Mouse (Mus musculus) CH12.LX (cell line): ENCODE results near the gene Plcg2. TPM values are rescaled to one million over a fixed set of nuclear protein-coding genes. Genes with fewer than 3 reads are reported as not detected.

ENCODE experiments used
- DNase-seq: peaks from one replicate; pipeline ENCODE4 v3.0.0-alpha.2; 2013; ENCODE audit errors: extremely low read depth
- H3K27ac ChIP-seq: 2 replicates; pipeline ENCODE4 v1.5.1; 2012; ENCODE audit warnings: low read depth, mild to moderate bottlenecking, control low read depth, moderate library complexity; ENCODE audit not compliant: insufficient read depth
- H3K27me3 ChIP-seq: replicated peaks from 2 replicates; pipeline ENCODE3; 2012; ENCODE audit warnings: inconsistent platforms
- H3K36me3 ChIP-seq, 2 experiments: replicated peaks in 1 of 2; 2 replicates each; pipeline versions ENCODE3 to v1.6.1; 2012; ENCODE audit warnings: inconsistent platforms in 1 of 2, low read length in 1 of 2, mild to moderate bottlenecking in 1 of 2, mixed read lengths in 1 of 2, moderate library complexity in 1 of 2; ENCODE audit not compliant: control insufficient read depth in 1 of 2, insufficient read depth in 1 of 2
- H3K4me1 ChIP-seq, 2 experiments: 2 replicates each; pipeline ENCODE4 v1.6.1; 2012; ENCODE audit warnings: inconsistent platforms in 1 of 2, moderate library complexity in 1 of 2; ENCODE audit not compliant: insufficient read depth in 2 of 2, control insufficient read depth in 1 of 2
- H3K4me2 ChIP-seq: 2 replicates; pipeline ENCODE4 v1.6.1; 2012; ENCODE audit warnings: low read depth, mild to moderate bottlenecking, control low read depth; ENCODE audit not compliant: poor library complexity, insufficient read depth, severe bottlenecking
- H3K4me3 ChIP-seq, 3 experiments: fragments of 150-350 bp in 1 of 3; sonication (generic) in 1 of 3; replicated peaks in 1 of 3; 2 replicates each; pipeline versions ENCODE3 to v1.5.1; 2011 to 2012; ENCODE audit warnings: low read depth in 2 of 3, low read length in 2 of 3, mild to moderate bottlenecking in 2 of 3, moderate library complexity in 2 of 3, control low read depth in 1 of 3, improper control_type of control experiment in 1 of 3, inconsistent platforms in 1 of 3, mixed read lengths in 1 of 3; ENCODE audit not compliant: poor library complexity in 1 of 3
- H3K79me2 ChIP-seq: replicated peaks from 2 replicates; pipeline ENCODE4 v1.6.1; 2012; ENCODE audit warnings: mild to moderate bottlenecking, moderate library complexity; ENCODE audit not compliant: control insufficient read depth, poor library complexity, insufficient read depth, severe bottlenecking; ENCODE audit errors: extremely low read depth
- H3K9ac ChIP-seq: 2 replicates; pipeline ENCODE4 v1.6.1; 2012; ENCODE audit warnings: low read depth, mild to moderate bottlenecking, control low read depth, moderate library complexity; ENCODE audit not compliant: insufficient read depth
- H3K9me3 ChIP-seq: replicated peaks from 2 replicates; pipeline ENCODE3; 2012; ENCODE audit warnings: low read length, inconsistent platforms, mixed read lengths
- BHLHE40 ChIP-seq: IDR thresholded peaks from 2 replicates; pipeline ENCODE4 v1.6.1; 2011; ENCODE audit warnings: mild to moderate bottlenecking, low read depth, low read length, improper control_type of control experiment
- CHD1 ChIP-seq: IDR thresholded peaks from 2 replicates; pipeline ENCODE4 v1.6.1; 2012; ENCODE audit warnings: low read depth, low read length, improper control_type of control experiment, inconsistent platforms
- CHD2 ChIP-seq: IDR thresholded peaks from 2 replicates; pipeline ENCODE4 v1.6.1; 2011; ENCODE audit warnings: low read length, improper control_type of control experiment
- CTCF ChIP-seq, 2 experiments: IDR thresholded peaks in 1 of 2; conservative IDR thresholded peaks in 1 of 2; 2 replicates each; pipeline ENCODE4 v1.5.1; 2011 to 2012; ENCODE audit warnings: low read depth in 2 of 2, low read length in 2 of 2, improper control_type of control experiment in 1 of 2, inconsistent platforms in 1 of 2, mild to moderate bottlenecking in 1 of 2, moderate library complexity in 1 of 2
- EP300 ChIP-seq: IDR thresholded peaks from 2 replicates; pipeline ENCODE4 v1.6.1; 2011; ENCODE audit warnings: low read length, improper control_type of control experiment
- ETS1 ChIP-seq: conservative IDR thresholded peaks from 2 replicates; pipeline ENCODE4 v1.6.1; 2012; ENCODE audit warnings: low read depth, mild to moderate bottlenecking, inconsistent platforms, low read length, improper control_type of control experiment, moderate library complexity
- KAT2A ChIP-seq: IDR thresholded peaks from 2 replicates; pipeline ENCODE4 v1.6.1; 2012; ENCODE audit warnings: low read length, improper control_type of control experiment, inconsistent platforms; ENCODE audit not compliant: insufficient replicate concordance
- MAX ChIP-seq: IDR thresholded peaks from 2 replicates; pipeline ENCODE4 v1.6.1; 2011; ENCODE audit warnings: low read length, improper control_type of control experiment
- MEF2A ChIP-seq: IDR thresholded peaks from 2 replicates; pipeline ENCODE4 v1.6.1; 2014; ENCODE audit warnings: low read depth, mild to moderate bottlenecking, inconsistent platforms, low read length, improper control_type of control experiment, borderline replicate concordance
- MXI1 ChIP-seq: IDR thresholded peaks from 2 replicates; pipeline ENCODE4 v1.6.1; 2011; ENCODE audit warnings: mild to moderate bottlenecking, low read depth, low read length, improper control_type of control experiment
- NELFE ChIP-seq: IDR thresholded peaks from 2 replicates; pipeline ENCODE4 v1.6.1; 2011; ENCODE audit warnings: low read depth, low read length, improper control_type of control experiment
- NRF1 ChIP-seq: IDR thresholded peaks from 2 replicates; pipeline ENCODE4 v1.6.1; 2014; ENCODE audit warnings: low read depth, mild to moderate bottlenecking, inconsistent platforms, low read length, improper control_type of control experiment, moderate library complexity
- POLR2A ChIP-seq: IDR thresholded peaks from 2 replicates; pipeline ENCODE4 v1.6.1; 2011; ENCODE audit warnings: low read depth, mild to moderate bottlenecking, improper control_type of control experiment, low read length
- POLR2AphosphoS2 ChIP-seq: IDR thresholded peaks from 2 replicates; pipeline ENCODE4 v1.6.1; 2011; ENCODE audit warnings: low read depth, low read length, improper control_type of control experiment
- SIN3A ChIP-seq: IDR thresholded peaks from 2 replicates; pipeline ENCODE4 v1.6.1; 2012; ENCODE audit warnings: low read length, improper control_type of control experiment, inconsistent platforms
- ZKSCAN1 ChIP-seq: IDR thresholded peaks from 2 replicates; pipeline ENCODE4 v1.6.1; 2012; ENCODE audit warnings: low read depth, inconsistent platforms, low read length, improper control_type of control experiment, borderline replicate concordance
- ZNF384 ChIP-seq: IDR thresholded peaks from 2 replicates; pipeline ENCODE4 v1.6.1; 2012; ENCODE audit warnings: low read depth, low read length, improper control_type of control experiment, inconsistent platforms
- dilution Hi-C: fragments of 300-500 bp; cut with MboI; formaldehyde crosslinking; loops from 2 replicates; pipeline ENCODE4 v1.14.3; 2020; ENCODE audit warnings: low sequenced_read_pairs; ENCODE audit not compliant: extremely low pct_unique_long_range_greater_than_20kb, extremely low pct_ligation_motif_present
- in situ Hi-C: fragments of 300-500 bp; cut with MboI; formaldehyde crosslinking; loops from 3 replicates; pipeline ENCODE4 v1.14.3; 2019; ENCODE audit warnings: low sequenced_read_pairs, low pct_ligation_motif_present, low pct_unique_long_range_greater_than_20kb, mixed read lengths
- polyA plus RNA-seq: library from polyadenylated mRNA; unstranded; fragments of >175 nt; gene quantifications from 2 replicates; pipeline ENCODE4 v1.2.1, GENCODE M21; 2012; ENCODE audit warnings: low read depth; ENCODE audit not compliant: insufficient read length
- total RNA-seq, 2 experiments: library from RNA; depleted of rRNA; stranded (reverse); fragments of 300-350 nt in 1 of 2; fragments of >200 nt in 1 of 2; gene quantifications; 2 replicates each; pipeline ENCODE4 v1.2.3; 2012 to 2014

Gene Plcg2
- total and polyA plus RNA-seq, 3 experiments, result 129 to 196 (median 194) TPM

- Histone ChIP-seq H3K4me1 (peaks cover 34 to 68% of the 10 kb centered on the region in 2 experiments), H3K36me3 (peaks cover 13 to 25% of the 10 kb centered on the region in 2 experiments), H3K4me3 (peak overlapping the region; percentile 9 to 29 (median 16)), H3K27ac (peak overlapping the region; percentile 59), H3K4me2 (peak overlapping the region; percentile 76), H3K27me3 (no peaks in the 10 kb centered on the region), H3K9me3 (no peaks in the 10 kb centered on the region), H3K9ac (peak overlapping the region; percentile 29; the same call in 1 of the 2 replicates), H3K79me2 (peaks cover 59% of the 10 kb centered on the region)
- no peak for DNase-seq
- dilution Hi-C loops, result no loop called here
- peak; percentile 86 for TF ChIP-seq ZKSCAN1
- no peak for TF ChIP-seq NRF1
- TF ChIP-seq CTCF (conservative IDR thresholded peaks at IDR 0.05 in 1 of 2, IDR thresholded peaks at IDR 0.05 in 1 of 2; ENCODE audit: low read depth in 2 of 2, low read length in 2 of 2), result no peak
- TF ChIP-seq KAT2A, result no peak
- TF ChIP-seq EP300, result peak; percentile 46; the same call in 1 of the 2 replicates
- peak; percentile 66 for TF ChIP-seq MXI1
- peak; percentile 21; the same call in 1 of the 2 replicates for TF ChIP-seq SIN3A
- TF ChIP-seq CHD2, result no peak
- no peak for TF ChIP-seq POLR2AphosphoS2
- TF ChIP-seq ZNF384, result peak; percentile 80
- peak; percentile 65; the same call in 1 of the 2 replicates for TF ChIP-seq CHD1
- TF ChIP-seq NELFE, result no peak
- peak; percentile 70 for TF ChIP-seq BHLHE40
- peak; percentile 31; the same call in 1 of the 2 replicates for TF ChIP-seq ETS1
- peak; percentile 34; the same call in 1 of the 2 replicates for TF ChIP-seq MAX
- in situ Hi-C loops, result no loop called here
Measured at GRCm38 (mm10) chr8:117500232-117500823, 2.2 kb downstream of the Plcg2 start.

- Histone ChIP-seq H3K9me3 (no peaks in the 10 kb centered on the region), H3K4me2 (peak overlapping the region; percentile 76), H3K36me3 (peaks cover 23 to 35% of the 10 kb centered on the region in 2 experiments), H3K27ac (peak overlapping the region; percentile 49), H3K4me1 (peaks cover 29 to 71% of the 10 kb centered on the region in 2 experiments), H3K9ac (no peak overlapping the region), H3K79me2 (peaks cover 69% of the 10 kb centered on the region), H3K4me3 (no peak overlapping the region), H3K27me3 (no peaks in the 10 kb centered on the region)
- in situ Hi-C loops, result no loop called here
- no peak for DNase-seq
- dilution Hi-C loops, result no loop called here
- TF ChIP-seq MEF2A (0 out of 2 replicates have a peak, but pooled peaks have one; percentile 14), POLR2A (no peak)
Measured at GRCm38 (mm10) chr8:117501323-117501722, 3.2 kb downstream of the Plcg2 start.
